8 mouse cellular contexts compared by ENCODE assay signal in the genomic region with DNA sequence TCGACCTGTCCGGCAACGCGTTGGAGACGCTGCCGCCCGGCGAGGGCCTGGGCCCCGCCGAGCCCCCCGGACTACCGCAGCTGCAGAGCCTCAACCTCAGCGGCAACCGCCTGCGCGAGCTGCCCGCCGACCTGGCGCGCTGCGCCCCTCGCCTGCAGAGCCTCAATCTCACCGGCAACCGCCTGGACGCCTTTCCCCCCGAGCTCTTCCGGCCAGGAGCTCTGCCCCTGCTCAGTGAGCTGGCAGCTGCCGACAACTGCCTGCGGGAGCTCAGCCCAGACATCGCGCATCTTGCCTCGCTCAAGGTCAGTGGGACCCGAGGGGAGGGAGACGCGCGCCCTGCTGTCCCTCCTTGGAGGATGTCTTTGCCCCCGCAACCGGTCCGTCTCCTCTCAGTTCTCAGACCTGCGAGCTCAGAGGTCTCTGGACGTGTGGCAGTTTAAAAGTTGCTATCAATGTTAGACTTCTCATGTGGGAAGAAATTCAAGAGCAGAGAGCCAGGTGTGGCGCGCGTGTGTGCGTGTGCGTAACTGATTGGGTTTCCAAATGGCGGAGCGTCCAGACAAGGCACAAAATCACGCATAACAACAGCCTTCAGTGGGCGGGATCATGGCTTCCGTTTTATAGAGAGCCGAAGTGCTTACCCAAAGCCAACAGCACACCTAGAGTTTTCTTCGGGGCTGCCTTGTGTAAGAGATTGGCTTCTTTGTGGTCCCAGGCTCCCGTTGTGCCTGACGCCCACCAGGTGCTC. TPM values are rescaled to one million over a fixed set of nuclear protein-coding genes. Genes with fewer than 3 reads are reported as not detected.
DNase-seq lines count a peak whose midpoint lies in the region; ATAC-seq and TF ChIP-seq lines count a peak whose summit lies in the region.

No protein-coding gene starts in this region.

- 2% methylated on average over 55 of the region's 55 CpGs for WGBS in heart, embryonic 10.5 days
- WGBS in embryonic facial prominence, embryonic 12.5 days, result 2% methylated on average over 55 of the region's 55 CpGs
- 3% methylated on average over 36 of the region's 55 CpGs for WGBS in hindbrain, embryonic 16.5 days
- WGBS in midbrain, embryonic 10.5 days, result 3% methylated on average over 55 of the region's 55 CpGs

- peak overlapping the region; percentile 94 for H3K27ac ChIP-seq in heart, embryonic 10.5 days
- no peak overlapping the region; the same call in 1 of the 2 replicates for H3K27ac ChIP-seq in CH12.LX (ENCODE audit: insufficient read depth, low read depth)
- H3K27ac ChIP-seq in embryonic facial prominence, embryonic 12.5 days, result peak overlapping the region; percentile 50
- H3K27ac ChIP-seq in hindbrain, embryonic 16.5 days (ENCODE audit: low read depth, low read length), result peak overlapping the region; percentile 75
- peak overlapping the region; percentile 89 for H3K27ac ChIP-seq in midbrain, embryonic 10.5 days (replicated peaks)

- in situ Hi-C loops in CH12.LX (cut with MboI; ENCODE audit: low pct_ligation_motif_present, low pct_unique_long_range_greater_than_20kb, low sequenced_read_pairs), result no loop called here

- H3K27me3 ChIP-seq in heart, embryonic 10.5 days (ENCODE audit: insufficient read depth, poor library complexity, severe bottlenecking), result no peaks in the 10 kb centered on the region
- H3K27me3 ChIP-seq in CH12.LX (replicated peaks), result no peaks in the 10 kb centered on the region
- H3K27me3 ChIP-seq in embryonic facial prominence, embryonic 12.5 days, result no peaks in the 10 kb centered on the region
- H3K27me3 ChIP-seq in hindbrain, embryonic 16.5 days (replicated peaks; ENCODE audit: control insufficient read depth, insufficient read depth, low read length), result no peaks in the 10 kb centered on the region
- no peaks in the 10 kb centered on the region for H3K27me3 ChIP-seq in midbrain, embryonic 10.5 days (ENCODE audit: low read depth, poor library complexity, severe bottlenecking)

- no peak for TF ChIP-seq POLR2A in CH12.LX (IDR thresholded peaks at IDR 0.05; ENCODE audit: low read depth, low read length)

- no peak for ATAC-seq in embryonic facial prominence, embryonic 12.5 days (ENCODE audit: insufficient number of reproducible peaks, insufficient read depth, low FRiP score, low TSS enrichment)
- ATAC-seq in hindbrain, embryonic 16.5 days, result no peak

- TF ChIP-seq RAD21 in CH12.LX (IDR thresholded peaks at IDR 0.05; ENCODE audit: low read depth, low read length), result no peak

- intact Hi-C loops in heart, postnatal 25 days (cut with DNase I), result no loop called here

- TF ChIP-seq CTCF in CH12.LX (conservative IDR thresholded peaks at IDR 0.05 in 1 of 2, IDR thresholded peaks at IDR 0.05 in 1 of 2; ENCODE audit: low read depth in 2 of 2, low read length in 2 of 2), result no peak

- no peak for DNase-seq in heart, embryonic 10.5 days (ENCODE audit: low spot score)
- DNase-seq in heart, postnatal 25 days (ENCODE audit: low spot score), result no peak
- peak; percentile 30 for DNase-seq in CH12.LX (ENCODE audit: extremely low read depth)
- no peak for DNase-seq in midbrain, embryonic 10.5 days (ENCODE audit: low spot score)
- peak; percentile 47 for DNase-seq in thymus, postnatal 14 days
- DNase-seq in left cerebral cortex, adult 11 months (ENCODE audit: low spot score), result no peak

- no peaks in the 10 kb centered on the region for H3K9me3 ChIP-seq in heart, embryonic 10.5 days
- no peaks in the 10 kb centered on the region for H3K9me3 ChIP-seq in CH12.LX (replicated peaks; ENCODE audit: low read length)
- H3K9me3 ChIP-seq in embryonic facial prominence, embryonic 12.5 days, result no peaks in the 10 kb centered on the region
- H3K9me3 ChIP-seq in hindbrain, embryonic 16.5 days (ENCODE audit: control insufficient read depth, low read length), result no peaks in the 10 kb centered on the region
- no peaks in the 10 kb centered on the region for H3K9me3 ChIP-seq in midbrain, embryonic 10.5 days (replicated peaks)

- dilution Hi-C loops in CH12.LX (cut with MboI; ENCODE audit: extremely low pct_ligation_motif_present, extremely low pct_unique_long_range_greater_than_20kb, low sequenced_read_pairs), result no loop called here

- peak overlapping the region; percentile 69 for H3K9ac ChIP-seq in CH12.LX (ENCODE audit: insufficient read depth, low read depth)
- peak overlapping the region; percentile 98 for H3K9ac ChIP-seq in embryonic facial prominence, embryonic 12.5 days
- H3K9ac ChIP-seq in hindbrain, embryonic 16.5 days (ENCODE audit: low read depth, low read length), result peak overlapping the region; percentile 93

- no peak for TF ChIP-seq EP300 in CH12.LX (IDR thresholded peaks at IDR 0.05; ENCODE audit: low read length)

- H3K36me3 ChIP-seq in heart, embryonic 10.5 days, result peaks cover 36% of the 10 kb centered on the region
- H3K36me3 ChIP-seq in CH12.LX (replicated peaks in 1 of 2; ENCODE audit: control insufficient read depth in 1 of 2, insufficient read depth in 1 of 2, low read length in 1 of 2), result peaks cover 37 to 51% of the 10 kb centered on the region in 2 experiments
- peaks cover 30% of the 10 kb centered on the region for H3K36me3 ChIP-seq in embryonic facial prominence, embryonic 12.5 days
- peaks cover 15% of the 10 kb centered on the region for H3K36me3 ChIP-seq in hindbrain, embryonic 16.5 days (ENCODE audit: control insufficient read depth, insufficient read depth, low read length)
- H3K36me3 ChIP-seq in midbrain, embryonic 10.5 days, result peaks cover 42% of the 10 kb centered on the region

- H3K4me2 ChIP-seq in CH12.LX (ENCODE audit: insufficient read depth, low read depth, poor library complexity, severe bottlenecking), result peak overlapping the region; percentile 68
- peak overlapping the region; percentile 97 for H3K4me2 ChIP-seq in embryonic facial prominence, embryonic 12.5 days (replicated peaks)
- H3K4me2 ChIP-seq in hindbrain, embryonic 16.5 days (ENCODE audit: low read length), result peak overlapping the region; percentile 96

- peaks cover 18% of the 10 kb centered on the region for H3K4me1 ChIP-seq in heart, embryonic 10.5 days
- H3K4me1 ChIP-seq in CH12.LX (ENCODE audit: control insufficient read depth in 1 of 2, insufficient read depth in 2 of 2), result peaks cover 11 to 28% of the 10 kb centered on the region in 2 experiments
- peaks cover 17% of the 10 kb centered on the region for H3K4me1 ChIP-seq in embryonic facial prominence, embryonic 12.5 days
- peaks cover 20% of the 10 kb centered on the region for H3K4me1 ChIP-seq in hindbrain, embryonic 16.5 days (ENCODE audit: control insufficient read depth, insufficient read depth, low read depth, low read length)
- H3K4me1 ChIP-seq in midbrain, embryonic 10.5 days, result peaks cover 29% of the 10 kb centered on the region

- peak overlapping the region; percentile 100 for H3K4me3 ChIP-seq in heart, embryonic 10.5 days
- peak overlapping the region; percentile 84 to 100 (median 98) for H3K4me3 ChIP-seq in CH12.LX (replicated peaks in 1 of 3; ENCODE audit: low read depth in 2 of 3, low read length in 2 of 3, poor library complexity in 1 of 3)
- peak overlapping the region; percentile 100 for H3K4me3 ChIP-seq in embryonic facial prominence, embryonic 12.5 days
- peak overlapping the region; percentile 98 for H3K4me3 ChIP-seq in hindbrain, embryonic 16.5 days (ENCODE audit: low read length)
- peak overlapping the region; percentile 100 for H3K4me3 ChIP-seq in midbrain, embryonic 10.5 days

- H3K79me2 ChIP-seq in CH12.LX (replicated peaks; ENCODE audit: control insufficient read depth, extremely low read depth, insufficient read depth, poor library complexity, severe bottlenecking), result peaks cover 40% of the 10 kb centered on the region

RNA-seq across cellular contexts. Expression of a gene that starts 0.8 kb away (rescaled TPM):
- 18.5 and 27.0 TPM in 2 replicates for polyA plus RNA-seq in heart, embryonic 10.5 days (2016; fragmentation: Nextera tagmentation; extraction: Ambion mirVana)
- total RNA-seq in heart, postnatal 25 days (2021), result 10 to 100 TPM; 28.3 to 30.2 TPM
- total RNA-seq in CH12.LX (2012; rRNA removed) (35.0 and 40.1 TPM in 2 replicates), CH12.LX (2014; rRNA removed) (16.3 and 16.7 TPM in 2 replicates)
- 96.6 and 98.0 TPM in 2 replicates for polyA plus RNA-seq in CH12.LX (2012; ENCODE audit: insufficient read length, low read depth)
- polyA plus RNA-seq in embryonic facial prominence, embryonic 12.5 days (2016; fragmentation: Nextera tagmentation; extraction: Ambion mirVana), result 36.0 and 36.8 TPM in 2 replicates
- polyA plus RNA-seq in hindbrain, embryonic 16.5 days (2015; fragmentation: Nextera tagmentation; extraction: Ambion mirVana), result 12.8 and 15.8 TPM in 2 replicates
- polyA plus RNA-seq in midbrain, embryonic 10.5 days (2016; fragmentation: Nextera tagmentation; extraction: Ambion mirVana), result 21.3 and 23.0 TPM in 2 replicates

RNA-seq across cellular contexts. Expression of a gene that starts 13.7 kb away (rescaled TPM):
- polyA plus RNA-seq in heart, embryonic 10.5 days (2016; fragmentation: Nextera tagmentation; extraction: Ambion mirVana), result 120 and 132 TPM in 2 replicates
- 1 to 10 TPM; 5.8 to 5.9 TPM for total RNA-seq in heart, postnatal 25 days (2021)
- total RNA-seq in CH12.LX (2012; rRNA removed) (1.7 and 2.3 TPM in 2 replicates), CH12.LX (2014; rRNA removed) (not detected in 2 replicates)
- 0.15 and 0.16 TPM in 2 replicates for polyA plus RNA-seq in CH12.LX (2012; ENCODE audit: insufficient read length, low read depth)
- 9.3 and 10.1 TPM in 2 replicates for polyA plus RNA-seq in embryonic facial prominence, embryonic 12.5 days (2016; fragmentation: Nextera tagmentation; extraction: Ambion mirVana)
- 13.9 and 14.9 TPM in 2 replicates for polyA plus RNA-seq in hindbrain, embryonic 16.5 days (2015; fragmentation: Nextera tagmentation; extraction: Ambion mirVana)
- polyA plus RNA-seq in midbrain, embryonic 10.5 days (2016; fragmentation: Nextera tagmentation; extraction: Ambion mirVana), result 18.4 and 21.2 TPM in 2 replicates

RNA-seq across cellular contexts. Expression of a gene that starts 30.2 kb away (rescaled TPM):
- not detected in 2 replicates for polyA plus RNA-seq in heart, embryonic 10.5 days (2016; fragmentation: Nextera tagmentation; extraction: Ambion mirVana)
- total RNA-seq in heart, postnatal 25 days (2021), result not detected
- total RNA-seq in CH12.LX (2012; rRNA removed) (not detected in 2 replicates), CH12.LX (2014; rRNA removed) (not detected in 2 replicates)
- polyA plus RNA-seq in CH12.LX (2012; ENCODE audit: insufficient read length, low read depth), result not detected in 2 replicates
- polyA plus RNA-seq in embryonic facial prominence, embryonic 12.5 days (2016; fragmentation: Nextera tagmentation; extraction: Ambion mirVana), result not detected in 2 replicates
- not detected in 2 replicates for polyA plus RNA-seq in hindbrain, embryonic 16.5 days (2015; fragmentation: Nextera tagmentation; extraction: Ambion mirVana)
- not detected in 2 replicates for polyA plus RNA-seq in midbrain, embryonic 10.5 days (2016; fragmentation: Nextera tagmentation; extraction: Ambion mirVana)

RNA-seq across cellular contexts. Expression of a gene that starts 37.3 kb away (rescaled TPM):
- polyA plus RNA-seq in heart, embryonic 10.5 days (2016; fragmentation: Nextera tagmentation; extraction: Ambion mirVana), result 15.8 and 17.7 TPM in 2 replicates
- 10 to 100 TPM; 26.0 to 27.9 TPM for total RNA-seq in heart, postnatal 25 days (2021)
- total RNA-seq in CH12.LX (2012; rRNA removed) (7.0 and 8.7 TPM in 2 replicates), CH12.LX (2014; rRNA removed) (4.1 and 4.6 TPM in 2 replicates)
- 10.6 and 10.9 TPM in 2 replicates for polyA plus RNA-seq in CH12.LX (2012; ENCODE audit: insufficient read length, low read depth)
- polyA plus RNA-seq in embryonic facial prominence, embryonic 12.5 days (2016; fragmentation: Nextera tagmentation; extraction: Ambion mirVana), result 19.2 and 19.8 TPM in 2 replicates
- 16.5 and 17.1 TPM in 2 replicates for polyA plus RNA-seq in hindbrain, embryonic 16.5 days (2015; fragmentation: Nextera tagmentation; extraction: Ambion mirVana)
- polyA plus RNA-seq in midbrain, embryonic 10.5 days (2016; fragmentation: Nextera tagmentation; extraction: Ambion mirVana), result 21.5 and 22.8 TPM in 2 replicates

RNA-seq across cellular contexts. Expression of a gene that starts 37.4 kb away (rescaled TPM):
- polyA plus RNA-seq in heart, embryonic 10.5 days (2016; fragmentation: Nextera tagmentation; extraction: Ambion mirVana), result 7.8 and 9.3 TPM in 2 replicates
- 1 to 10 TPM; 2.5 to 3.7 TPM for total RNA-seq in heart, postnatal 25 days (2021)
- total RNA-seq in CH12.LX (2012; rRNA removed) (12.6 and 16.2 TPM in 2 replicates), CH12.LX (2014; rRNA removed) (18.2 and 21.4 TPM in 2 replicates)
- polyA plus RNA-seq in CH12.LX (2012; ENCODE audit: insufficient read length, low read depth), result 10.7 and 11.9 TPM in 2 replicates
- polyA plus RNA-seq in embryonic facial prominence, embryonic 12.5 days (2016; fragmentation: Nextera tagmentation; extraction: Ambion mirVana), result 14.8 and 15.5 TPM in 2 replicates
- 8.5 and 9.6 TPM in 2 replicates for polyA plus RNA-seq in hindbrain, embryonic 16.5 days (2015; fragmentation: Nextera tagmentation; extraction: Ambion mirVana)
- polyA plus RNA-seq in midbrain, embryonic 10.5 days (2016; fragmentation: Nextera tagmentation; extraction: Ambion mirVana), result 13.1 and 14.3 TPM in 2 replicates

Comparison
In these comparisons a context has a peak if more than half of its experiments do, and no peak if none do; other contexts are left out.
1. DNase-seq: peak in CH12.LX (single experiment) and thymus, postnatal 14 days (single experiment); none in heart, embryonic 10.5 days (single experiment), heart, postnatal 25 days (single experiment), midbrain, embryonic 10.5 days (single experiment) and left cerebral cortex, adult 11 months (single experiment).
2. Peak in every context shown above with its lines, with median percentiles within 50 percentile points of each other: H3K4me3 ChIP-seq, H3K4me2 ChIP-seq and H3K9ac ChIP-seq.